Comparison of ENCODE assay signal across 12 mouse cellular contexts in genomic region chr3:104227438-104228111, GRCm38 (mm10). TPM values are rescaled to one million over a fixed set of nuclear protein-coding genes. Genes with fewer than 3 reads are reported as not detected.
A peak's percentile ranks its signal among the peaks of the same experiment; 100 is the strongest.
DNase-seq lines count a peak whose midpoint lies in the region; ATAC-seq and TF ChIP-seq lines count a peak whose summit lies in the region.
"Had no signal": no experiment of that assay in that cellular context is flagged by ENCODE, and none has a peak within 500 bp of the region (broad histone marks: within the 10 kb centered on the region; RNA-seq: fewer than 3 reads in every experiment).

No protein-coding gene starts in this region.

- no peak for DNase-seq in limb, embryonic 14.5 days (ENCODE audit: low spot score)
- no peak for DNase-seq in limb, embryonic 10.5 days (ENCODE audit: low spot score)
- DNase-seq in embryo, embryonic 9.5 days (ENCODE audit: extremely low spot score): peak; percentile 21
- DNase-seq in kidney, postnatal 14 days: peak; percentile 44
- no peak for DNase-seq in left cerebral cortex, postnatal 4 days
- no peak for DNase-seq in B cell, adult 2 months
- no peak for DNase-seq in cerebellum, postnatal 10 days
- DNase-seq: right cerebral cortex, postnatal 4 days; thymus, postnatal 36 days had no signal

- no peaks in the 10 kb centered on the region for H3K9me3 ChIP-seq in limb, embryonic 14.5 days (ENCODE audit: control insufficient read depth, low read length)
- H3K9me3 ChIP-seq in limb, embryonic 10.5 days (replicated peaks): no peaks in the 10 kb centered on the region
- H3K9me3 ChIP-seq: lung, embryonic 15.5 days had no signal

- no peak for TF ChIP-seq POLR2A in limb, embryonic 14.5 days (IDR thresholded peaks at IDR 0.05; ENCODE audit: borderline replicate concordance, extremely low read depth, insufficient read depth, insufficient read length)
- TF ChIP-seq POLR2A in small intestine, adult 2 months (IDR thresholded peaks at IDR 0.05; ENCODE audit: low read depth, low read length): peak; percentile 45; the same call in 1 of the 2 replicates

- H3K27ac ChIP-seq in limb, embryonic 14.5 days (replicated peaks; ENCODE audit: low read depth, low read length): 0 out of 2 replicates have a peak overlapping the region, but pooled peaks have one; percentile 13
- H3K27ac ChIP-seq in limb, embryonic 10.5 days: no peak overlapping the region; the same call in 1 of the 2 replicates
- peak overlapping the region; percentile 99 for H3K27ac ChIP-seq in small intestine, adult 2 months (ENCODE audit: insufficient read depth, low read depth, low read length)
- H3K27ac ChIP-seq: lung, embryonic 15.5 days had no signal

- intact Hi-C loops in left cerebral cortex, postnatal 4 days (cut with DNase I): loop anchor here (10.0 kb wide), 1 partner anchor 207 kb away; no protein-coding TSS in a partner anchor

- no peak overlapping the region for H3K9ac ChIP-seq in limb, embryonic 14.5 days (ENCODE audit: low read depth, low read length, severe bottlenecking)
- H3K9ac ChIP-seq: lung, embryonic 15.5 days had no signal

- ATAC-seq in limb, embryonic 14.5 days (ENCODE audit: low FRiP score, low read depth): 0 out of 2 replicates have a peak, but pooled peaks have one; percentile 37
- ATAC-seq: hindbrain, embryonic 16.5 days had no signal

- no peak overlapping the region for H3K4me3 ChIP-seq in limb, embryonic 14.5 days (replicated peaks; ENCODE audit: low read length)
- no peak overlapping the region for H3K4me3 ChIP-seq in limb, embryonic 10.5 days
- no peak overlapping the region for H3K4me3 ChIP-seq in small intestine, adult 2 months (ENCODE audit: low read depth, low read length)
- H3K4me3 ChIP-seq: lung, embryonic 15.5 days had no signal

- no peak for TF ChIP-seq CTCF in small intestine, adult 2 months (IDR thresholded peaks at IDR 0.05; ENCODE audit: extremely low read depth, insufficient read length, insufficient replicate concordance, low read depth, low read length)

- H3K4me1 ChIP-seq in limb, embryonic 14.5 days (ENCODE audit: control insufficient read depth, insufficient read depth, low read length): peaks cover 5% of the 10 kb centered on the region; the same call in 1 of the 2 replicates
- peaks cover 14% of the 10 kb centered on the region for H3K4me1 ChIP-seq in limb, embryonic 10.5 days
- peaks cover 14% of the 10 kb centered on the region; the same call in 1 of the 2 replicates for H3K4me1 ChIP-seq in small intestine, adult 2 months (ENCODE audit: control insufficient read depth, insufficient read depth, insufficient read length, low read length)

- H3K36me3 ChIP-seq in limb, embryonic 14.5 days (ENCODE audit: control insufficient read depth, insufficient read depth, low read length): no peaks in the 10 kb centered on the region
- no peaks in the 10 kb centered on the region for H3K36me3 ChIP-seq in limb, embryonic 10.5 days
- H3K36me3 ChIP-seq in small intestine, adult 2 months (ENCODE audit: control insufficient read depth, insufficient read depth, low read length): no peaks in the 10 kb centered on the region
- H3K36me3 ChIP-seq: lung, embryonic 15.5 days had no signal

- H3K4me2 ChIP-seq in limb, embryonic 14.5 days (replicated peaks; ENCODE audit: low read depth, low read length, severe bottlenecking): no peak overlapping the region
- H3K4me2 ChIP-seq: lung, embryonic 15.5 days had no signal

- H3K27me3 ChIP-seq in limb, embryonic 14.5 days (ENCODE audit: control insufficient read depth, insufficient read depth, low read length): no peaks in the 10 kb centered on the region
- no peaks in the 10 kb centered on the region for H3K27me3 ChIP-seq in limb, embryonic 10.5 days (ENCODE audit: low read depth, poor library complexity, severe bottlenecking)
- no peaks in the 10 kb centered on the region for H3K27me3 ChIP-seq in small intestine, adult 2 months (ENCODE audit: control insufficient read depth, insufficient read depth, low read length)
- H3K27me3 ChIP-seq: lung, embryonic 15.5 days had no signal

- WGBS in limb, embryonic 14.5 days: 35% methylated on average over 5 of the region's 5 CpGs
- WGBS in limb, embryonic 10.5 days: 43% methylated on average over 5 of the region's 5 CpGs
- WGBS in small intestine, adult 2 months: 18% methylated on average over 5 of the region's 5 CpGs

RNA-seq across cellular contexts. Expression of gene Magi3, which starts 7.4 kb away (rescaled TPM):
- 7.0 and 9.2 TPM in 2 replicates for polyA plus RNA-seq in limb, embryonic 14.5 days (2012; rRNA removed)
- polyA plus RNA-seq in limb, embryonic 14.5 days (2014; fragmentation: Nextera tagmentation; extraction: Ambion mirVana): 4.8 and 6.0 TPM in 2 replicates
- polyA plus RNA-seq in limb, embryonic 10.5 days (2016; fragmentation: Nextera tagmentation; extraction: Ambion mirVana): 3.3 and 4.4 TPM in 2 replicates
- polyA plus RNA-seq in small intestine, adult 2 months (2012; rRNA removed): 2.9 and 10.3 TPM in 2 replicates
- 10 to 100 TPM; 42.5 to 43.1 TPM for total RNA-seq in left cerebral cortex, postnatal 4 days (2021)

Comparison
In these comparisons a context has a peak if more than half of its experiments do, and no peak if none do; other contexts are left out.
1. DNase-seq: peak in embryo, embryonic 9.5 days (single experiment) and kidney, postnatal 14 days (single experiment); none in limb, embryonic 14.5 days (single experiment), limb, embryonic 10.5 days (single experiment), left cerebral cortex, postnatal 4 days (single experiment), B cell, adult 2 months (0 of 2) and cerebellum, postnatal 10 days (0 of 2).